Mouse (Mus musculus): ENCODE results near the gene Men1.

Men1 gene

DNA sequence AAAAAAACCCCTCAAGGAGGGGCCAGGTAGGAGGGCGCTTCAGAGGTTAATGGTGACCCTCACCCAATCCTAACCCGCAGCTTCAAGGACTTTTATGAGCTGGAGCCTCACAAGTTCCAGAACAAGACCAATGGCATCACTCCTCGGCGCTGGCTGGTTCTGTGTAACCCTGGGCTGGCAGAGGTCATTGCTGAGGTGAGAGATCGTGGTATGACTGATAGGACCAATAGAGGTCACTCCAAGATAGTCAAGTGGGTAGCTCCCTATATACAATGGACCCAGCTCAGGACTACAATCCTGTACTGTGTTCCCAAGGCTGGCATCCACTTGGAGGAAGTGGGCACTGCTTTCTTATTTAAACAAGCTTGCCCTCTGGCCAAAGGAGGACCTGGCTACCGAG, 55.5 kb downstream of the Men1 start:
- no peak for DNase-seq (ENCODE audit: low spot score in 2 of 2)
